Mouse (Mus musculus): Measurements from ENCODE around the gene 1700001P01Rik. TPM values are rescaled to one million over a fixed set of nuclear protein-coding genes. Genes with fewer than 3 reads are reported as not detected.

1700001P01Rik gene
- total RNA-seq (2012; rRNA removed) = 0.47 and 0.50 TPM in 2 replicates
- not detected in 2 replicates for total RNA-seq (2014; rRNA removed)
- 0.41 TPM in 1 of 2 replicates, not detected in the other for polyA plus RNA-seq (2012; ENCODE audit: insufficient read length, low read depth)

GRCm38 (mm10) chr11:97775808-97776496 is at the start of gene 1700001P01Rik:
1700001P01Rik (minus strand) TSS chr11:97775918.
- in situ Hi-C loops (cut with MboI; ENCODE audit: low pct_ligation_motif_present, low pct_unique_long_range_greater_than_20kb, low sequenced_read_pairs) = no loop called here
- Histone ChIP-seq H3K27me3 (replicated peaks) (no peaks in the 10 kb centered on the region), H3K9ac (ENCODE audit: insufficient read depth, low read depth) (no peak within 1 kb of the TSS), H3K79me2 (replicated peaks; ENCODE audit: control insufficient read depth, extremely low read depth, insufficient read depth, poor library complexity, severe bottlenecking) (peaks cover 26% of the 10 kb centered on the region), H3K4me2 (ENCODE audit: insufficient read depth, low read depth, poor library complexity, severe bottlenecking) (no peak within 1 kb of the TSS), H3K4me1 (ENCODE audit: control insufficient read depth in 1 of 2, insufficient read depth in 2 of 2) (peaks cover 8 to 41% of the 10 kb centered on the region in 2 experiments), H3K4me3 (replicated peaks in 1 of 3; ENCODE audit: low read depth in 2 of 3, low read length in 2 of 3, poor library complexity in 1 of 3) (no peak within 1 kb of the TSS), H3K36me3 (replicated peaks in 1 of 2; ENCODE audit: control insufficient read depth in 1 of 2, insufficient read depth in 1 of 2, low read length in 1 of 2) (peaks cover 54 to 65% of the 10 kb centered on the region in 2 experiments), H3K27ac (ENCODE audit: insufficient read depth, low read depth) (no peak within 1 kb of the TSS), H3K9me3 (replicated peaks; ENCODE audit: low read length) (no peaks in the 10 kb centered on the region)
- peak; percentile 48 for DNase-seq (ENCODE audit: extremely low read depth)
- TF ChIP-seq MYC (IDR thresholded peaks at IDR 0.05; ENCODE audit: low read depth, low read length) = peak; percentile 3; the same call in 1 of the 2 replicates
- peak; percentile 27; the same call in 1 of the 2 replicates for TF ChIP-seq POLR2A (IDR thresholded peaks at IDR 0.05; ENCODE audit: low read depth, low read length)
- 0 out of 2 replicates have a peak, but pooled peaks have one; percentile 56 for TF ChIP-seq ZMIZ1 (IDR thresholded peaks at IDR 0.05; ENCODE audit: low read depth, low read length)
- TF ChIP-seq ETS1 (conservative IDR thresholded peaks at IDR 0.05; ENCODE audit: low read depth, low read length) = no peak
- dilution Hi-C loops (cut with MboI; ENCODE audit: extremely low pct_ligation_motif_present, extremely low pct_unique_long_range_greater_than_20kb, low sequenced_read_pairs) = no loop called here

GRCm38 (mm10) chr11:97825295-97825694 is 49.6 kb upstream of the 1700001P01Rik start:
- in situ Hi-C loops (cut with MboI; ENCODE audit: low pct_ligation_motif_present, low pct_unique_long_range_greater_than_20kb, low sequenced_read_pairs) (no loop called here), dilution Hi-C loops (cut with MboI; ENCODE audit: extremely low pct_ligation_motif_present, extremely low pct_unique_long_range_greater_than_20kb, low sequenced_read_pairs) (no loop called here)
- no peak overlapping the region for H3K4me2 ChIP-seq (ENCODE audit: insufficient read depth, low read depth, poor library complexity, severe bottlenecking)
- no peak overlapping the region for H3K9ac ChIP-seq (ENCODE audit: insufficient read depth, low read depth)
- H3K4me3 ChIP-seq (replicated peaks in 1 of 3; ENCODE audit: low read depth in 2 of 3, low read length in 2 of 3, poor library complexity in 1 of 3) = no peak overlapping the region
- peaks cover 20 to 37% of the 10 kb centered on the region in 2 experiments for H3K4me1 ChIP-seq (ENCODE audit: control insufficient read depth in 1 of 2, insufficient read depth in 2 of 2)
- no peaks in the 10 kb centered on the region for H3K27me3 ChIP-seq (replicated peaks)
- no peak for DNase-seq (ENCODE audit: extremely low read depth)
- H3K27ac ChIP-seq (ENCODE audit: insufficient read depth, low read depth) = no peak overlapping the region
- no peaks in the 10 kb centered on the region for H3K9me3 ChIP-seq (replicated peaks; ENCODE audit: low read length)
- no peak for TF ChIP-seq MYC (IDR thresholded peaks at IDR 0.05; ENCODE audit: low read depth, low read length)
- TF ChIP-seq JUN (IDR thresholded peaks at IDR 0.05; ENCODE audit: insufficient read depth, low read depth, low read length) = no peak
- no peak for TF ChIP-seq SIN3A (IDR thresholded peaks at IDR 0.05; ENCODE audit: low read length)
- TF ChIP-seq IRF4 (IDR thresholded peaks at IDR 0.05; ENCODE audit: low read depth, low read length) = no peak
- TF ChIP-seq CHD1 (IDR thresholded peaks at IDR 0.05; ENCODE audit: low read depth, low read length) = no peak
- no peak for TF ChIP-seq RCOR1 (conservative IDR thresholded peaks at IDR 0.05; ENCODE audit: low read depth, low read length)
- no peak for TF ChIP-seq KAT2A (IDR thresholded peaks at IDR 0.05; ENCODE audit: insufficient replicate concordance, low read length)
- TF ChIP-seq ZMIZ1 (IDR thresholded peaks at IDR 0.05; ENCODE audit: low read depth, low read length) = no peak
- no peak for TF ChIP-seq GABPA (IDR thresholded peaks at IDR 0.05; ENCODE audit: insufficient replicate concordance, low read depth, low read length)
- no peak for TF ChIP-seq USF2 (conservative IDR thresholded peaks at IDR 0.05; ENCODE audit: low read depth, low read length)
- no peak for TF ChIP-seq TCF12 (IDR thresholded peaks at IDR 0.05; ENCODE audit: low read depth, low read length)
- no peak for TF ChIP-seq NRF1 (IDR thresholded peaks at IDR 0.05; ENCODE audit: low read depth, low read length)
- TF ChIP-seq ZC3H11A (IDR thresholded peaks at IDR 0.05; ENCODE audit: low read depth, low read length) = no peak
- no peak for TF ChIP-seq ZKSCAN1 (IDR thresholded peaks at IDR 0.05; ENCODE audit: borderline replicate concordance, low read depth, low read length)
- TF ChIP-seq RAD21 (IDR thresholded peaks at IDR 0.05; ENCODE audit: low read depth, low read length) = no peak
- TF ChIP-seq EP300 (IDR thresholded peaks at IDR 0.05; ENCODE audit: low read length) = no peak
- H3K36me3 ChIP-seq (replicated peaks in 1 of 2; ENCODE audit: control insufficient read depth in 1 of 2, insufficient read depth in 1 of 2, low read length in 1 of 2) = peaks cover 12 to 68% of the 10 kb centered on the region in 2 experiments
- no peaks in the 10 kb centered on the region for H3K79me2 ChIP-seq (replicated peaks; ENCODE audit: control insufficient read depth, extremely low read depth, insufficient read depth, poor library complexity, severe bottlenecking)
